Mouse (Mus musculus) CH12F3 (cell line): ENCODE measurements around the gene Pnpla1.
"Not testable (repeated sequence)": the region's sequence is repeated elsewhere in the genome, so short reads cannot be mapped to it uniquely, and the experiment has no call there.

Source experiments
- in situ Hi-C: fragments of 300-500 bp; cut with MboI; formaldehyde crosslinking; loops from 2 replicates; pipeline ENCODE4 v1.14.3; 2020; ENCODE audit warnings: low sequenced_read_pairs

Gene Pnpla1

GRCm38 (mm10) chr17:28841947-28842346 is 16.3 kb upstream of the Pnpla1 start:
- in situ Hi-C loops: not testable (repeated sequence)

- in situ Hi-C loops: no loop called here
Observed at GRCm38 (mm10) chr17:28843665-28844064, 14.5 kb upstream of the Pnpla1 start.

GRCm38 (mm10) chr17:28846974-28847617 is 11.1 kb upstream of the Pnpla1 start:
- in situ Hi-C loops: no loop called here

GRCm38 (mm10) chr17:28850511-28850910 is 7.7 kb upstream of the Pnpla1 start:
- in situ Hi-C loops: no loop called here

GRCm38 (mm10) chr17:28854377-28854776 is 3.8 kb upstream of the Pnpla1 start:
- in situ Hi-C loops: no loop called here

GRCm38 (mm10) chr17:28855166-28855885 is 2.9 kb upstream of the Pnpla1 start:
- in situ Hi-C loops: no loop called here

GRCm38 (mm10) chr17:28856030-28856429 is 2.2 kb upstream of the Pnpla1 start:
- in situ Hi-C loops: no loop called here

GRCm38 (mm10) chr17:28863926-28864325 is 5.7 kb downstream of the Pnpla1 start:
- in situ Hi-C loops: no loop called here

GRCm38 (mm10) chr17:28864464-28864863 is 6.3 kb downstream of the Pnpla1 start:
- in situ Hi-C loops: no loop called here

GRCm38 (mm10) chr17:28866921-28867320 is 8.7 kb downstream of the Pnpla1 start:
- in situ Hi-C loops: no loop called here

GRCm38 (mm10) chr17:28867381-28867780 is 9.2 kb downstream of the Pnpla1 start:
- in situ Hi-C loops: no loop called here

GRCm38 (mm10) chr17:28869412-28870110 is 11.3 kb downstream of the Pnpla1 start:
- in situ Hi-C loops: no loop called here

- in situ Hi-C loops: no loop called here
Observed at GRCm38 (mm10) chr17:28870435-28870834, 12.2 kb downstream of the Pnpla1 start.

- in situ Hi-C loops: no loop called here
Observed at GRCm38 (mm10) chr17:28871831-28872230, 13.6 kb downstream of the Pnpla1 start.

GRCm38 (mm10) chr17:28872322-28872721 is 14.1 kb downstream of the Pnpla1 start:
- in situ Hi-C loops: no loop called here

- in situ Hi-C loops: no loop called here
Observed at GRCm38 (mm10) chr17:28874216-28874615, 16.0 kb downstream of the Pnpla1 start.

GRCm38 (mm10) chr17:28874825-28875224 is 16.6 kb downstream of the Pnpla1 start:
- in situ Hi-C loops: no loop called here

- in situ Hi-C loops: no loop called here
Observed at GRCm38 (mm10) chr17:28875316-28875715, 17.1 kb downstream of the Pnpla1 start.

GRCm38 (mm10) chr17:28876331-28876730 is 18.1 kb downstream of the Pnpla1 start:
- in situ Hi-C loops: no loop called here

- in situ Hi-C loops: no loop called here
Observed at GRCm38 (mm10) chr17:28876821-28877220, 18.6 kb downstream of the Pnpla1 start.

- in situ Hi-C loops: no loop called here
Observed at GRCm38 (mm10) chr17:28879931-28880391, 21.8 kb downstream of the Pnpla1 start.

- in situ Hi-C loops: no loop called here
Observed at GRCm38 (mm10) chr17:28882316-28882715, 24.1 kb downstream of the Pnpla1 start.
